Mouse (Mus musculus): ENCODE data around the gene Slc16a12.

- TF ChIP-seq CTCF (IDR thresholded peaks at IDR 0.05; ENCODE audit: low read depth, low read length): no peak
- no peak for TF ChIP-seq POLR2A (IDR thresholded peaks at IDR 0.05; ENCODE audit: insufficient read depth, low read length)
These were observed 55.7 kb downstream of the Slc16a12 start for GRCm38 (mm10) chr19:34691402-34691801.

All from ES-Bruce4 (cell line).